Mouse (Mus musculus): ENCODE measurements around the gene Hk2. TPM values are rescaled to one million over a fixed set of nuclear protein-coding genes. Genes with fewer than 3 reads are reported as not detected.
"Not testable (repeated sequence)": the region's sequence is repeated elsewhere in the genome, so short reads cannot be mapped to it uniquely, and the experiment has no call there.

The Hk2 gene
- polyA plus RNA-seq, 1 experiment from 2014 or later: 20.5 TPM

DNA sequence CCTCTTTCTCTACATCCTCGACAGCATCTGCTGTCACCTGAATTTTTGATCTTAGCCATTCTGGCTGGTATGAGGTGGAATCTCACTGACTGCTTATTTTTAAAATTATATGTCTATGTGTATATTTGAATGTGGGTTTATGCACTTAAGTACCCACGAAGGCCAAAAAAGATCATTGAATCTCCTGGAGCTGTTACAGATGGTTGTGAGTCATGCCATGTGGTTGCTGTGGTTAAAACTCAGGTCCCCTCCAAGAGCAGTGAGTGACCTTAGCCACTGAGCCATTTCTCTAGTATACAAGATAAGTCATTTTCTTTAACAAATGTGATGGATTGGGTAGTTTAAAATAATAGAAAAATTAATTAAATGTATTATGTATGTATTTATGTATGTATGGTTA is 95.0 kb downstream of the Hk2 start:
- not testable (repeated sequence) for H3K4me2 ChIP-seq; H3K36me3 ChIP-seq; H3K4me3 ChIP-seq; ATAC-seq (ENCODE audit: insufficient number of reproducible peaks, insufficient read depth, low FRiP score, low TSS enrichment, low read depth); H3K9ac ChIP-seq; H3K27me3 ChIP-seq; H3K27ac ChIP-seq; H3K9me3 ChIP-seq; H3K4me1 ChIP-seq
- WGBS: 77% methylated on average over 2 of the region's 2 CpGs

DNA sequence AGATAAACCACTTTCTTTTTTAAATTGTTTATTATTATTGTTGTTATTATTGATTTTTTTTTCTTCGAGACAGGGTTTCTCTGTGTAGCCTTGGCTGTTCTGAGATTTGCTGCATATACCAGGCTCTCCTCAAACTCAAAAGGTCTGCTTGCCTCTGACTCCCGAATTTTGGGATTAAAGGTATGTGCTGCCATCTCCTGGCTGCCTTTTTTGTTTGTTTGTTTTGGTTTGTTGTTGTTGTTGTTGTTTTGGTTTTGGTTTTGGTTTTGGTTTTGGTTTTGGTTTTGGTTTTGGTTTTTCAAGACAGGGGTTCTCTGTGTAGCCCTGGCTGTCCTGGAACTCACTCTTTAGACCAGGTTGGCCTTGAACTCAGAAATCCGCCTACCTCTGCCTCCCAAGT is 96.6 kb downstream of the Hk2 start:
- ATAC-seq (ENCODE audit: insufficient number of reproducible peaks, insufficient read depth, low FRiP score, low TSS enrichment, low read depth); H3K9me3 ChIP-seq: not testable (repeated sequence)
- 73% methylated on average over 3 of the region's 3 CpGs for WGBS

More for the DNA sequence above, 96.6 kb downstream of the Hk2 start:
- H3K9ac ChIP-seq, H3K36me3 ChIP-seq, H3K4me1 ChIP-seq, H3K27ac ChIP-seq, H3K4me3 ChIP-seq, H3K27me3 ChIP-seq, H3K4me2 ChIP-seq: not testable (repeated sequence)

Other genes starting within 250 kb of the Hk2 start
- gene Pole4, start 69.1 kb downstream of the Hk2 start, polyA plus RNA-seq (2015; fragmentation: Nextera tagmentation; extraction: Ambion mirVana): 108 and 109 TPM in 2 replicates
- 6.5 and 7.2 TPM in 2 replicates for gene Sema4f, start 165.3 kb upstream of the Hk2 start, polyA plus RNA-seq (2015; fragmentation: Nextera tagmentation; extraction: Ambion mirVana)
- 0.25 and 0.88 TPM in 2 replicates for gene M1ap, start 172.4 kb upstream of the Hk2 start, polyA plus RNA-seq (2015; fragmentation: Nextera tagmentation; extraction: Ambion mirVana)